Mouse (Mus musculus) lung, adult 2 months (tissue): ENCODE measurements around the gene Aqr.

Source experiments
- CTCF ChIP-seq: fragments of 200-500 bp; IDR thresholded peaks from 2 replicates; pipeline ENCODE4 v1.5.1; 2011; ENCODE audit warnings: mild to moderate bottlenecking, low read length, control low read depth; ENCODE audit not compliant: insufficient read depth
- POLR2A ChIP-seq: fragments of 200-500 bp; IDR thresholded peaks from 2 replicates; pipeline ENCODE4 v1.6.1; 2011; ENCODE audit warnings: low read depth, mild to moderate bottlenecking, control low read depth, low read length, borderline replicate concordance; ENCODE audit errors: extremely low read depth

DNA sequence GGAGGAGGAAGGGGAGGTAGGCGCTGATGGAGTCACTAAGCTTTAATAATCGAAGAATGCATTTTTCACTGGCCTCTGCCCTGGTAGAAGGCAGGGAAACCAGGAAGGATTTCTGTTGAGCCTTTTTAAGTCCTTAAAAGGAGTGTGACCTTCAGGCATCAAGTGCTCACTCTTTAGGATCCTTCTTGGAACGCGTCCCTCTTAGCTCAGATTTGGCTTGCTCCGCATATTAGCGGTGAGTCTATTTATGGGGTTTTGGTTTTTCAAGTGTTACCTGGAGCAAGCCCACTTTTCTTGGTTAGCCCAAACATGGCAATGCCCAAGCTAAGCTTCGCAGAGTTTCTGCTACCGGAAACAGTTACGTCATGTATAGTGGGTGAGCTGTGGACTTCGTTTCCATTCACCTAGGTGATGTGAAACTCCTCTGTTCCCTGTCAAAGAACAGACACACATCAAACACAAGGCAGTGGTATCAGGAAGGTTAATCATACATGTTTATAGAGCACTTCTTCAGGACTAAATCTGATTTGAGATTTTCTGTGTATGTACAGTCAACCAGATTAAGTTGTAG lies 128.5 kb downstream of the Aqr start:
- TF ChIP-seq CTCF, result no peak
- TF ChIP-seq POLR2A, result no peak
